Mouse (Mus musculus) embryonic facial prominence, embryonic 14.5 days (tissue): ENCODE data around the gene Npas3. TPM values are rescaled to one million over a fixed set of nuclear protein-coding genes. Genes with fewer than 3 reads are reported as not detected.

Experiments
- ATAC-seq: fragments of 200-750 bp; cut with Nextera tagmentation; 2 replicates; pipeline ENCODE4 v1.8.0; 2017; ENCODE audit warnings: low read depth, moderate number of reproducible peaks, moderate TSS enrichment
- DNase-seq: peaks from one replicate; pipeline ENCODE4 v3.0.0-alpha.2; 2015; ENCODE audit warnings: low spot score
- H3K27ac ChIP-seq: fragments of 300-500 bp; sonication (generic); replicated peaks from 2 replicates; pipeline ENCODE4 v1.5.1; 2014; ENCODE audit warnings: low read depth, mild to moderate bottlenecking, low read length, moderate library complexity
- H3K27me3 ChIP-seq: fragments of 300-500 bp; sonication (generic); replicated peaks from 2 replicates; pipeline ENCODE4 v1.6.1; 2014; ENCODE audit warnings: low read length; ENCODE audit not compliant: control insufficient read depth, insufficient read depth
- H3K36me3 ChIP-seq: fragments of 300-500 bp; sonication (generic); 2 replicates; pipeline ENCODE4 v1.6.1; 2014; ENCODE audit warnings: low read length, mixed read lengths; ENCODE audit not compliant: control insufficient read depth, insufficient read depth
- H3K4me1 ChIP-seq: fragments of 300-500 bp; sonication (generic); 2 replicates; pipeline ENCODE4 v1.6.1; 2014; ENCODE audit warnings: antibody characterized with exemption, low read length; ENCODE audit not compliant: control insufficient read depth, insufficient read depth
- H3K4me2 ChIP-seq: fragments of 300-500 bp; sonication (generic); 2 replicates; pipeline ENCODE4 v1.6.1; 2014; ENCODE audit warnings: low read depth, mild to moderate bottlenecking, low read length, moderate library complexity, mixed read lengths
- H3K4me3 ChIP-seq: fragments of 300-500 bp; sonication (generic); 2 replicates; pipeline ENCODE4 v1.5.1; 2014; ENCODE audit warnings: low read depth, mild to moderate bottlenecking, low read length
- H3K9ac ChIP-seq: fragments of 300-500 bp; sonication (generic); 2 replicates; pipeline ENCODE4 v1.6.1; 2014; ENCODE audit warnings: low read depth, mild to moderate bottlenecking, low read length, moderate library complexity, mixed read lengths
- H3K9me3 ChIP-seq: fragments of 300-500 bp; sonication (generic); 2 replicates; pipeline ENCODE4 v1.6.1; 2016; ENCODE audit warnings: low read length; ENCODE audit not compliant: control insufficient read depth
- WGBS: fragments of 180-500 bp; shearing (Covaris S2); extraction: QIAGEN DNeasy Blood & Tissue Kit; methylation state at CpG from one replicate; pipeline ENCODE4 v1.1.7; 2014; 5-methylcytosine and 5-hydroxymethylcytosine counted together
- polyA plus RNA-seq: library from polyadenylated mRNA; unstranded; fragments of >200 nt; fragmentation: Nextera tagmentation; extraction: Ambion mirVana; gene quantifications from 2 replicates; pipeline ENCODE4 v1.2.1, GENCODE M21; 2014

Gene Npas3
- polyA plus RNA-seq, 1 experiment from 2014 or later = 4.4 TPM

- no peaks in the 10 kb centered on the region for H3K4me1 ChIP-seq
- no peaks in the 10 kb centered on the region for H3K9me3 ChIP-seq
- H3K4me2 ChIP-seq = no peak overlapping the region
- H3K9ac ChIP-seq = no peak overlapping the region
- H3K4me3 ChIP-seq = no peak overlapping the region
- ATAC-seq = no peak
- H3K27ac ChIP-seq = no peak overlapping the region
- no peaks in the 10 kb centered on the region for H3K36me3 ChIP-seq
- no peaks in the 10 kb centered on the region for H3K27me3 ChIP-seq
- WGBS = 79% methylated on average over 5 of the region's 5 CpGs
- no peak for DNase-seq
Measured at GRCm38 (mm10) chr12:53963534-53963933, 715.1 kb downstream of the Npas3 start.

GRCm38 (mm10) chr12:53969378-53970174 lies 721.1 kb downstream of the Npas3 start:
- H3K4me1 ChIP-seq = no peaks in the 10 kb centered on the region; the same call in 1 of the 2 replicates
- DNase-seq (no peak), ATAC-seq (no peak)
- no peaks in the 10 kb centered on the region for H3K9me3 ChIP-seq
- 86% methylated on average over 10 of the region's 10 CpGs for WGBS
- H3K9ac ChIP-seq = no peak overlapping the region
- no peak overlapping the region for H3K27ac ChIP-seq
- H3K27me3 ChIP-seq = no peaks in the 10 kb centered on the region
- no peak overlapping the region for H3K4me3 ChIP-seq
- no peak overlapping the region for H3K4me2 ChIP-seq
- H3K36me3 ChIP-seq = no peaks in the 10 kb centered on the region

GRCm38 (mm10) chr12:53970721-53971120 lies 722.2 kb downstream of the Npas3 start:
- no peak overlapping the region for H3K4me2 ChIP-seq
- ATAC-seq = no peak
- WGBS = 80% methylated on average over 7 of the region's 7 CpGs
- H3K36me3 ChIP-seq = no peaks in the 10 kb centered on the region
- no peaks in the 10 kb centered on the region for H3K27me3 ChIP-seq
- DNase-seq = no peak
- H3K4me1 ChIP-seq = no peaks in the 10 kb centered on the region; the same call in 1 of the 2 replicates
- H3K9me3 ChIP-seq = no peaks in the 10 kb centered on the region
- H3K4me3 ChIP-seq = no peak overlapping the region
- no peak overlapping the region for H3K9ac ChIP-seq
- no peak overlapping the region for H3K27ac ChIP-seq

GRCm38 (mm10) chr12:53973414-53973813 lies 724.9 kb downstream of the Npas3 start:
- H3K36me3 ChIP-seq = no peaks in the 10 kb centered on the region
- no peak overlapping the region for H3K4me3 ChIP-seq
- H3K4me2 ChIP-seq = no peak overlapping the region
- no peaks in the 10 kb centered on the region for H3K27me3 ChIP-seq
- H3K27ac ChIP-seq = no peak overlapping the region
- H3K9me3 ChIP-seq = no peaks in the 10 kb centered on the region
- peak; percentile 22; the same call in 1 of the 2 replicates for ATAC-seq
- peak; percentile 41 for DNase-seq
- 72% methylated on average over 6 of the region's 6 CpGs for WGBS
- no peak overlapping the region for H3K9ac ChIP-seq
- H3K4me1 ChIP-seq = no peaks in the 10 kb centered on the region; the same call in 1 of the 2 replicates

GRCm38 (mm10) chr12:53981575-53982507 lies 733.4 kb downstream of the Npas3 start:
- Histone ChIP-seq H3K9me3 (no peaks in the 10 kb centered on the region), H3K36me3 (no peaks in the 10 kb centered on the region), H3K4me3 (no peak overlapping the region), H3K4me1 (no peaks in the 10 kb centered on the region), H3K27me3 (no peaks in the 10 kb centered on the region), H3K4me2 (no peak overlapping the region), H3K9ac (no peak overlapping the region), H3K27ac (no peak overlapping the region)
- DNase-seq (no peak), ATAC-seq (no peak)
- 81% methylated on average over 9 of the region's 9 CpGs for WGBS

GRCm38 (mm10) chr12:53983946-53984345 lies 735.5 kb downstream of the Npas3 start:
- Histone ChIP-seq H3K4me2 (no peak overlapping the region), H3K9me3 (no peaks in the 10 kb centered on the region), H3K36me3 (no peaks in the 10 kb centered on the region), H3K9ac (no peak overlapping the region), H3K27ac (no peak overlapping the region), H3K4me1 (no peaks in the 10 kb centered on the region), H3K4me3 (no peak overlapping the region), H3K27me3 (no peaks in the 10 kb centered on the region)
- 65% methylated on average over 7 of the region's 7 CpGs for WGBS
- DNase-seq (no peak), ATAC-seq (no peak)

GRCm38 (mm10) chr12:53985851-53986842 lies 737.7 kb downstream of the Npas3 start:
- DNase-seq (no peak), ATAC-seq (no peak)
- H3K4me2 ChIP-seq = no peak overlapping the region
- no peak overlapping the region for H3K9ac ChIP-seq
- no peak overlapping the region for H3K4me3 ChIP-seq
- H3K9me3 ChIP-seq = no peaks in the 10 kb centered on the region
- no peak overlapping the region for H3K27ac ChIP-seq
- no peaks in the 10 kb centered on the region for H3K4me1 ChIP-seq
- 85% methylated on average over 14 of the region's 14 CpGs for WGBS
- no peaks in the 10 kb centered on the region for H3K36me3 ChIP-seq
- H3K27me3 ChIP-seq = no peaks in the 10 kb centered on the region

GRCm38 (mm10) chr12:53992411-53992810 lies 743.9 kb downstream of the Npas3 start:
- 97% methylated on average over 6 of the region's 6 CpGs for WGBS
- no peak overlapping the region for H3K4me3 ChIP-seq
- no peaks in the 10 kb centered on the region for H3K27me3 ChIP-seq
- DNase-seq (no peak), ATAC-seq (no peak)
- no peaks in the 10 kb centered on the region for H3K36me3 ChIP-seq
- no peak overlapping the region for H3K27ac ChIP-seq
- H3K9ac ChIP-seq = no peak overlapping the region
- peaks cover 3% of the 10 kb centered on the region; the same call in 1 of the 2 replicates for H3K9me3 ChIP-seq
- H3K4me2 ChIP-seq = no peak overlapping the region
- no peaks in the 10 kb centered on the region for H3K4me1 ChIP-seq
